Mouse (Mus musculus): ENCODE results near the gene Sh3d19. TPM values are rescaled to one million over a fixed set of nuclear protein-coding genes. Genes with fewer than 3 reads are reported as not detected.

The Sh3d19 gene
- polyA plus RNA-seq, 1 experiment from 2014 or later: 16.0 TPM

GRCm38 (mm10) chr3:86122156-86122555 lies 151.2 kb downstream of the Sh3d19 start:
- H3K27ac ChIP-seq (replicated peaks): no peak overlapping the region
- H3K4me1 ChIP-seq: peaks cover 7% of the 10 kb centered on the region; the same call in 1 of the 2 replicates
- H3K4me2 ChIP-seq: no peak overlapping the region
- peaks cover 20% of the 10 kb centered on the region for H3K36me3 ChIP-seq
- no peaks in the 10 kb centered on the region for H3K27me3 ChIP-seq (replicated peaks)
- H3K9ac ChIP-seq (replicated peaks): no peak overlapping the region
- no peak for ATAC-seq (ENCODE audit: low FRiP score)
- no peak overlapping the region for H3K4me3 ChIP-seq (replicated peaks)
- no peaks in the 10 kb centered on the region for H3K9me3 ChIP-seq (replicated peaks)

GRCm38 (mm10) chr3:86123251-86123746 lies 152.4 kb downstream of the Sh3d19 start:
- Histone ChIP-seq H3K4me2 (no peak overlapping the region), H3K27me3 (replicated peaks) (no peaks in the 10 kb centered on the region), H3K27ac (replicated peaks) (no peak overlapping the region), H3K9me3 (replicated peaks) (no peaks in the 10 kb centered on the region), H3K9ac (replicated peaks) (no peak overlapping the region), H3K4me1 (peaks cover 7% of the 10 kb centered on the region; the same call in 1 of the 2 replicates), H3K36me3 (peaks cover 22% of the 10 kb centered on the region), H3K4me3 (replicated peaks) (no peak overlapping the region)
- 95% methylated on average over 8 of the region's 8 CpGs for WGBS
- no peak for ATAC-seq (ENCODE audit: low FRiP score)

GRCm38 (mm10) chr3:86129757-86130156 lies 158.8 kb downstream of the Sh3d19 start:
- H3K9me3 ChIP-seq (replicated peaks): no peaks in the 10 kb centered on the region
- H3K9ac ChIP-seq (replicated peaks): no peak overlapping the region
- peaks cover 10% of the 10 kb centered on the region; the same call in 1 of the 2 replicates for H3K36me3 ChIP-seq
- H3K4me3 ChIP-seq (replicated peaks): no peak overlapping the region
- no peak overlapping the region for H3K4me2 ChIP-seq
- ATAC-seq (ENCODE audit: low FRiP score): peak; percentile 57; the same call in 1 of the 2 replicates
- no peaks in the 10 kb centered on the region for H3K4me1 ChIP-seq
- WGBS: 9% methylated on average over 6 of the region's 6 CpGs
- no peaks in the 10 kb centered on the region for H3K27me3 ChIP-seq (replicated peaks)
- no peak overlapping the region for H3K27ac ChIP-seq (replicated peaks)

GRCm38 (mm10) chr3:86134939-86135638 lies 164.2 kb downstream of the Sh3d19 start:
- WGBS: 92% methylated on average over 6 of the region's 6 CpGs

GRCm38 (mm10) chr3:86135886-86136563 lies 165.1 kb downstream of the Sh3d19 start:
- Histone ChIP-seq H3K4me1 (peaks cover 8% of the 10 kb centered on the region), H3K9me3 (replicated peaks) (no peaks in the 10 kb centered on the region), H3K4me2 (no peak overlapping the region), H3K27ac (replicated peaks) (no peak overlapping the region), H3K36me3 (peaks cover 58% of the 10 kb centered on the region), H3K4me3 (replicated peaks) (no peak overlapping the region), H3K27me3 (replicated peaks) (no peaks in the 10 kb centered on the region), H3K9ac (replicated peaks) (no peak overlapping the region)
- ATAC-seq (ENCODE audit: low FRiP score): no peak
- WGBS: 92% methylated on average over 6 of the region's 6 CpGs

More at GRCm38 (mm10) chr3:86134939-86135638, 164.2 kb downstream of the Sh3d19 start:
- H3K9ac ChIP-seq (replicated peaks): no peak overlapping the region
- no peak overlapping the region for H3K27ac ChIP-seq (replicated peaks)
- no peaks in the 10 kb centered on the region for H3K4me1 ChIP-seq
- no peak overlapping the region for H3K4me2 ChIP-seq
- no peak for ATAC-seq (ENCODE audit: low FRiP score)
- no peak overlapping the region for H3K4me3 ChIP-seq (replicated peaks)
- no peaks in the 10 kb centered on the region for H3K27me3 ChIP-seq (replicated peaks)
- peaks cover 51% of the 10 kb centered on the region for H3K36me3 ChIP-seq
- H3K9me3 ChIP-seq (replicated peaks): no peaks in the 10 kb centered on the region

- ATAC-seq (ENCODE audit: low FRiP score): no peak
- Histone ChIP-seq H3K4me3 (replicated peaks) (no peak overlapping the region), H3K27ac (replicated peaks) (no peak overlapping the region), H3K4me2 (no peak overlapping the region), H3K9me3 (replicated peaks) (no peaks in the 10 kb centered on the region), H3K36me3 (peaks cover 58% of the 10 kb centered on the region), H3K4me1 (peaks cover 14% of the 10 kb centered on the region), H3K9ac (replicated peaks) (no peak overlapping the region), H3K27me3 (replicated peaks) (no peaks in the 10 kb centered on the region)
- 92% methylated on average over 6 of the region's 6 CpGs for WGBS
These were observed 166.1 kb downstream of the Sh3d19 start for GRCm38 (mm10) chr3:86136936-86137574.

- no peak overlapping the region for H3K4me2 ChIP-seq
- H3K27ac ChIP-seq (replicated peaks): no peak overlapping the region
- no peak overlapping the region for H3K9ac ChIP-seq (replicated peaks)
- no peak overlapping the region for H3K4me3 ChIP-seq (replicated peaks)
- peaks cover 55% of the 10 kb centered on the region for H3K36me3 ChIP-seq
- 91% methylated on average over 4 of the region's 4 CpGs for WGBS
- ATAC-seq (ENCODE audit: low FRiP score): no peak
- no peaks in the 10 kb centered on the region for H3K27me3 ChIP-seq (replicated peaks)
- peaks cover 17% of the 10 kb centered on the region for H3K4me1 ChIP-seq
- no peaks in the 10 kb centered on the region for H3K9me3 ChIP-seq (replicated peaks)
These were observed 168.8 kb downstream of the Sh3d19 start for GRCm38 (mm10) chr3:86139660-86140059.

GRCm38 (mm10) chr3:86141366-86141765 lies 170.5 kb downstream of the Sh3d19 start:
- Histone ChIP-seq H3K4me1 (peaks cover 17% of the 10 kb centered on the region), H3K27ac (replicated peaks) (0 out of 2 replicates have a peak overlapping the region, but pooled peaks have one; percentile 10), H3K27me3 (replicated peaks) (no peaks in the 10 kb centered on the region), H3K9me3 (replicated peaks) (no peaks in the 10 kb centered on the region), H3K4me2 (peak overlapping the region; percentile 62), H3K9ac (replicated peaks) (peak overlapping the region; percentile 95), H3K4me3 (replicated peaks) (peak overlapping the region; percentile 79), H3K36me3 (peaks cover 38% of the 10 kb centered on the region)
- WGBS: 17% methylated on average over 7 of the region's 7 CpGs
- ATAC-seq (ENCODE audit: low FRiP score): no peak

- under 1% methylated on average over 18 of the region's 18 CpGs for WGBS
- H3K9me3 ChIP-seq (replicated peaks): no peaks in the 10 kb centered on the region
- ATAC-seq (ENCODE audit: low FRiP score): peak; percentile 43
- H3K4me2 ChIP-seq: peak overlapping the region; percentile 62
- H3K4me3 ChIP-seq (replicated peaks): peak overlapping the region; percentile 79
- peaks cover 17% of the 10 kb centered on the region for H3K4me1 ChIP-seq
- H3K27ac ChIP-seq (replicated peaks): peak overlapping the region; percentile 87
- H3K27me3 ChIP-seq (replicated peaks): no peaks in the 10 kb centered on the region
- H3K9ac ChIP-seq (replicated peaks): peak overlapping the region; percentile 95
- peaks cover 35% of the 10 kb centered on the region for H3K36me3 ChIP-seq
These were observed 171.0 kb downstream of the Sh3d19 start for GRCm38 (mm10) chr3:86141886-86142262.

- peak within 1 kb of the TSS; percentile 95 for H3K9ac ChIP-seq (replicated peaks)
- peaks cover 31% of the 10 kb centered on the region for H3K36me3 ChIP-seq
- WGBS: under 1% methylated on average over 77 of the region's 77 CpGs
- peak; percentile 96 for ATAC-seq (ENCODE audit: low FRiP score)
- H3K27ac ChIP-seq (replicated peaks): peak within 1 kb of the TSS; percentile 87
- no peaks in the 10 kb centered on the region for H3K9me3 ChIP-seq (replicated peaks)
- peaks cover 17% of the 10 kb centered on the region for H3K4me1 ChIP-seq
- peak within 1 kb of the TSS; percentile 79 for H3K4me3 ChIP-seq (replicated peaks)
- peak within 1 kb of the TSS; percentile 62 for H3K4me2 ChIP-seq
- no peaks in the 10 kb centered on the region for H3K27me3 ChIP-seq (replicated peaks)
These were observed 171.5 kb downstream of the Sh3d19 start, which contains the start of gene Rps3a1 for GRCm38 (mm10) chr3:86142263-86142933. Gene Rps3a1, minus strand, starts transcription at chr3:86142702.

GRCm38 (mm10) chr3:86142934-86143317 lies 172.0 kb downstream of the Sh3d19 start:
- Histone ChIP-seq H3K4me3 (replicated peaks) (no peak overlapping the region), H3K27ac (replicated peaks) (no peak overlapping the region), H3K4me1 (peaks cover 17% of the 10 kb centered on the region), H3K4me2 (peak overlapping the region; percentile 41), H3K27me3 (replicated peaks) (no peaks in the 10 kb centered on the region), H3K9ac (replicated peaks) (0 out of 2 replicates have a peak overlapping the region, but pooled peaks have one; percentile 0), H3K9me3 (replicated peaks) (no peaks in the 10 kb centered on the region), H3K36me3 (peaks cover 26% of the 10 kb centered on the region)
- peak; percentile 33; the same call in 1 of the 2 replicates for ATAC-seq (ENCODE audit: low FRiP score)
- WGBS: 37% methylated on average over 6 of the region's 6 CpGs
